Mouse (Mus musculus): ENCODE measurements at regions not wholly inside any gene's neighbourhood (a gene's known extent, or its start where the extent isn't known, plus 50 kb on each side); places are given as distances from the start of the nearest gene placed in this dataset.

DNA sequence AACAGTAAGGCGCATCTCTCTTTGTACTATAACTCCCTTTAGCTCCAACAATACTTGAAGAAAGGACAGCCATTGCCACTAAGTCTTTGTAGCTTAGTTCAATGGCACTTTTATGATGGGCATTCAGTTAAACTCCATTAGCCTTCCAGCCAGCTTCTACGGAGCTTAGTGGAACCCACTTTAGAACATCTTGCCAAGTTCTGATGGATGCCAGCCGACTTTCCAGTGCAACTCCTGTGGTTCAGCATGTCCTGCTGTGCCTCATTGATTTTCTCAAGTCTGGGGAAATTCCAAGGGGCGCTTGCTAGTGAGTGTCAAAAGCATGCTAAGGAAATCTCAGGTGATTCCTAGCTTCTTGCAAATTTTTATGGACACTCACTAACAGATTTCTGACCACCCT lies 316.4 kb downstream of the Fam84b start:
- TF ChIP-seq CTCF (IDR thresholded peaks at IDR 0.05; ENCODE audit: low read depth) (no peak), EP300 (IDR thresholded peaks at IDR 0.05; ENCODE audit: low read depth) (no peak)
